Mouse (Mus musculus) right cerebral cortex, postnatal 36 days (tissue): ENCODE results near the gene Hivep1.

Experiments
- DNase-seq, 2 experiments: peaks; one replicate each; pipeline ENCODE4 v3.0.0; 2022; ENCODE audit warnings: low spot score in 2 of 2, mixed read lengths in 1 of 2

The Hivep1 gene

DNA sequence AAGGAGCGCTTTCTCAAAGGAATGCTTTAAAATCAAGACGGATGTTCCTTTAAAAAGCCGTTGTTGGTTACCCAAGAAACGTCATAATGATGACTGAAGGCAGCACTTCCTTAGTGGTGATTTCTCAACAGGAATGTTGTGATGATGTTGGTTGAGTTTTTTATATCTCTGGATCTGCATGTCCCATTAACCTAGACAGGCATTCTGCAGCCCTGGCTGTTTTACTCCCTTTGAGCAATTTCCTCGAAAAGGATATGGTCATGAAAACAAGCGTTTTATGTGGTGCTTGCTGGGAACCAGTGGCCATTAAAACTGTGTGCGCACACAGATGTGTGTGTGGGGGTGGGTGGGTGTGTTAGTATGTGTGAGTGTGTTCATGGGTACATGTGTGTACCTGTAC is 170.6 kb downstream of the Hivep1 start:
- no peak for DNase-seq

DNA sequence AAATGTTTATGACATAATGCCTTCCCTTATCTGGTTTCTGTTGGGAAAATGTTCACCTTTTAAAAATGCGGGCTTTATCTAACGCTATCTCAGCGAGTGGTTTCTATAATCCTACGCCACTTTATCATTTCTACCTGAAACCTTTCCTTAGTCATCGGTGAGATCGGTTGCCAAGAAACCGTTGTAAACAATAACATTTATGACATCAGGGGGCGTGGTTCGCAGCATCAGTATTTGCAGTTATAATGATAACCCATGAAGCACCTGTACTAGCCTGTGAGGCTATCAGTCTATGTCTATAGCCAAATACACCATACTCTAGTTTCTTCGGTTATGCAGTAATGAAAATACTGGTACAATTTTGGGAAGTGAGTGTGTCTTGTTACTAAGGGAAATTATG is 177.0 kb downstream of the Hivep1 start:
- DNase-seq, result no peak

DNA sequence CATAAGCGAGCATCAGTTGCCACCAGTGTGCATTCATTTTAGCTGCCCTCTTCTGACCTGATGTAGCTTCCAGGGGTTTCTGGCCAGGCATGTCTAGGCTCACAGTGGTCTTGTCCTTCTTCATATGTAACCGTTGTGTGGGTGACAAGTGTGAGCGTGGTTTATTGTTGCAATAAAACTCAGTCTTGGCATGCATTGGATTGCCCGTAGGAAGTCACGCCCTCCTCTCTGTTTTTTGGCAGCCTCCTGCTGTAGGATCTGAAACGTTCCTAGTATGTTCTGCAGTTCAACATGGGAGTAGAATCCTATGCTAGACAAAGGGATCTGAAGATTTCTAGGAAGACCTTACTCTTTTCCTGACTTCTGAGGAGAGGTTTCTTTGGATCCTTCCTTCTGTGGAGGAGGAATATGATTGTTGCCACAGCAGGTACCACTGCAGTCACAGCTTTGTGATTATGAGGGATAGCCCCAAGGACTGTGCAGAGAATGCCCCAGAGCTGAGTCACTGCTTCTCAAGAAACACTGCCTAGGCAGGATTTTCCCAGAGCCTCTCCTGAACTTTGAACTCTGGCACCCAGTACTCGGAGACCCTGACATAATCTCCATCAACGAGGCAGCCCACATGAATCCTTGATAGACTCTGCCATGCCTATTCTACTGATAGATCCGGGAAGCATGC is 182.1 kb downstream of the Hivep1 start:
- DNase-seq, result no peak

DNA sequence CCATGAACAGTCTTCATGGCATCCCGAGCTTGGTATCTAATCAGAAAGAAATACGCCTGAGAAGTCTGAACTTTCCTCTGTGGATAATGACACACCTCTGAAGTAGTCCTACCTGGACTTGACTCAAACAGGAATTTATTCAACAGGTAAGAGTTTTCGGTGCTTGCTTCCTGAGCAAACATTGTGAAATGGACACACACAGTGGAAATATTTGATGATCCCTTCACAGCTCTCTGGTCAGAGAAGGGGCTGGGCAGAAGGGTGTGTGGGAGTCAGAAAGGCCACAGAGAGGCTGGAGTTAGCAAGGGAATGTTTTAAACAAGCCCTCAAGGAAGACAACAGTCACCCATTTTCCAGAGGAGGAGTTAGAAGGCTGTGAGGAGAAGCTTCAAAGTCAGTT is 186.7 kb downstream of the Hivep1 start:
- no peak for DNase-seq

DNA sequence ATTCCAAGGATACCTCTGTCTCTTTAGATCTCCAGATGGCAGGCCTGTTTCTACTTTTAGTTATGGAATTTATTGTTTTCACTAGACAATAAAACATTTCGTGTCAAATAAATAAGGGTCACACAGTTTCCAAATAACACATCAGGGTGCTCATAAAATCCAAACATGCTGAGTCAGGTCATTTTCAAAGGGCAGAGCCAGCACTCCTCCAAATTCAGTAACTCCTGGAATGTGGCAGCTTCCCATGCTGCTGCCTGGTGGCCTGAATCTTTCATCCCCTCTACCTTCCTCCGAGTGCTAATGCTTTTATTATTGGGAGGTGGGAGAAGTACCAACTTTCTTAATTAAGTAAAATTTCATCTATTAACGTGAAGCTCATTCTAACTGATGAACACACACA is 190.3 kb downstream of the Hivep1 start:
- DNase-seq, result no peak
